22 mouse cellular contexts compared by ENCODE assay signal in the genomic region with DNA sequence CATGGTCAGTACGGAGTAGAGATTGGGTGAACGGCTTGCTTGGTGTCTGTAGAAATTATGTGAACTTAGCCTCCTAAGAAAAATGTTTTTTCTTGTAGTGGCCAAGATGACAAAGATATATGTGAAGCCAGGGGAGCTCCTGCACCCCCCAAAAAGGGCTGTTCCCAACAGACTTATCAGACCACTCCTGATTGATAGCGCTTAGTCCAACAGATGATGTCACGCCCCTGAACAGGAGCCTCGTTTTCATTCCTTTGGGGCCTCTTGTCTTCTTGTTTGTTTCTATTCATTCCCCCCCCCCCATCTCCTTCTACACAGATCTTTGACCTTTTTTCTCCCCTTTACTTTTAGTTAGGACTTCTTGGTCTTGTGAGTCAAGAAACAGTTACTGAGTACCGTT. TPM values are rescaled to one million over a fixed set of nuclear protein-coding genes. Genes with fewer than 3 reads are reported as not detected.
DNase-seq lines count a peak whose midpoint lies in the region; ATAC-seq and TF ChIP-seq lines count a peak whose summit lies in the region.
"Had no signal": no experiment of that assay in that cellular context is flagged by ENCODE, and none has a peak within 500 bp of the region (broad histone marks: within the 10 kb centered on the region; RNA-seq: fewer than 3 reads in every experiment).

No protein-coding gene starts in this region.

- peak; percentile 39 for DNase-seq in heart, adult 11 months
- no peak for DNase-seq in heart, postnatal 10 days
- DNase-seq in liver, embryonic 13.5 days: peak; percentile 44
- no peak for DNase-seq in liver, postnatal 0 days
- DNase-seq in layer of hippocampus, postnatal 25 days (ENCODE audit: extremely low spot score in 1 of 2, low spot score in 1 of 2): no peak
- DNase-seq in right cerebral cortex, postnatal 36 days (ENCODE audit: low spot score in 2 of 2): no peak
- DNase-seq: adrenal gland, postnatal 14 days; B cell, adult 2 months; cerebellum, adult 18-20 months; cerebellum, adult 9-11 months; cerebellum, postnatal 36 days; gastrocnemius, postnatal 36 days; heart, adult 18-20 months; heart, postnatal 14 days had no signal

- peak; percentile 45; the same call in 1 of the 2 replicates for ATAC-seq in liver, embryonic 13.5 days (ENCODE audit: low read depth)
- ATAC-seq in liver, postnatal 0 days: no peak
- no peak for ATAC-seq in inflammation-experienced regulatory T-cells, adult 6 months
- ATAC-seq: CD4-positive, CD25-positive, alpha-beta regulatory T cell, adult 4 months; forebrain, embryonic 14.5 days had no signal

- H3K4me2 ChIP-seq in liver, embryonic 13.5 days: peak overlapping the region; percentile 57
- peak overlapping the region; percentile 11 for H3K4me2 ChIP-seq in liver, postnatal 0 days (ENCODE audit: low read depth, low read length)
- H3K4me2 ChIP-seq: embryonic facial prominence, embryonic 13.5 days; hindbrain, embryonic 15.5 days had no signal

- peak overlapping the region; percentile 74; the same call in 1 of the 2 replicates for H3K9ac ChIP-seq in liver, embryonic 13.5 days
- no peak overlapping the region for H3K9ac ChIP-seq in liver, postnatal 0 days (replicated peaks)
- H3K9ac ChIP-seq: embryonic facial prominence, embryonic 13.5 days; hindbrain, embryonic 15.5 days had no signal

- TF ChIP-seq CTCF in liver, postnatal 0 days (IDR thresholded peaks at IDR 0.05; ENCODE audit: low read depth): no peak

- no peaks in the 10 kb centered on the region for H3K9me3 ChIP-seq in liver, embryonic 13.5 days (replicated peaks)
- H3K9me3 ChIP-seq in liver, postnatal 0 days (ENCODE audit: low read length): no peaks in the 10 kb centered on the region
- H3K9me3 ChIP-seq: embryonic facial prominence, embryonic 13.5 days; forebrain, embryonic 10.5 days; G1E; heart, embryonic 10.5 days; hindbrain, embryonic 15.5 days had no signal

- no peaks in the 10 kb centered on the region for H3K27me3 ChIP-seq in liver, embryonic 13.5 days
- H3K27me3 ChIP-seq in liver, postnatal 0 days (ENCODE audit: insufficient read depth, low read length): no peaks in the 10 kb centered on the region
- H3K27me3 ChIP-seq: embryonic facial prominence, embryonic 13.5 days; hindbrain, embryonic 15.5 days had no signal

- H3K27ac ChIP-seq in liver, embryonic 13.5 days: peak overlapping the region; percentile 96
- H3K27ac ChIP-seq in liver, postnatal 0 days (ENCODE audit: low read depth): no peak overlapping the region
- H3K27ac ChIP-seq: embryonic facial prominence, embryonic 13.5 days; forebrain, embryonic 10.5 days; heart, embryonic 10.5 days; hindbrain, embryonic 15.5 days had no signal

- peaks cover 5% of the 10 kb centered on the region; the same call in 1 of the 2 replicates for H3K36me3 ChIP-seq in liver, embryonic 13.5 days
- H3K36me3 ChIP-seq in liver, postnatal 0 days (replicated peaks; ENCODE audit: insufficient read depth, low read length): no peaks in the 10 kb centered on the region
- H3K36me3 ChIP-seq: embryonic facial prominence, embryonic 13.5 days; forebrain, embryonic 10.5 days; heart, embryonic 10.5 days; hindbrain, embryonic 15.5 days had no signal

- WGBS in liver, embryonic 13.5 days (ENCODE audit: insufficient replicate concordance): 47% methylated on average over 6 of the region's 6 CpGs
- WGBS in liver, postnatal 0 days (ENCODE audit: insufficient replicate concordance): 56% methylated on average over 6 of the region's 6 CpGs

- TF ChIP-seq EP300 in liver, postnatal 0 days (IDR thresholded peaks at IDR 0.05; ENCODE audit: low read depth): no peak

- peaks cover 95% of the 10 kb centered on the region for H3K4me1 ChIP-seq in liver, embryonic 13.5 days (replicated peaks)
- H3K4me1 ChIP-seq in liver, postnatal 0 days (ENCODE audit: insufficient read depth): peaks cover 27% of the 10 kb centered on the region
- H3K4me1 ChIP-seq: forebrain, embryonic 10.5 days had no signal

- H3K4me3 ChIP-seq in liver, embryonic 13.5 days (replicated peaks): 0 out of 2 replicates have a peak overlapping the region, but pooled peaks have one; percentile 16
- no peak overlapping the region for H3K4me3 ChIP-seq in liver, postnatal 0 days (ENCODE audit: low read depth, low read length)
- H3K4me3 ChIP-seq: embryonic facial prominence, embryonic 13.5 days; forebrain, embryonic 10.5 days; heart, embryonic 10.5 days; hindbrain, embryonic 15.5 days had no signal

- intact Hi-C loops in heart, postnatal 10 days (cut with DNase I): no loop called here

RNA-seq across cellular contexts. Expression of a gene that starts 19.4 kb away (rescaled TPM):
- 1 to 10 TPM; 3.6 TPM for total RNA-seq in heart, postnatal 10 days (2021)
- 4.7 and 6.0 TPM in 2 replicates for polyA plus RNA-seq in liver, embryonic 13.5 days (2015; fragmentation: Nextera tagmentation; extraction: Ambion mirVana)
- 2.4 and 2.7 TPM in 2 replicates for polyA plus RNA-seq in liver, postnatal 0 days (2015; fragmentation: Nextera tagmentation; extraction: Ambion mirVana)
- total RNA-seq in layer of hippocampus, postnatal 25 days (2021): 10 to 100 TPM; 47.2 to 49.3 TPM
- under 1 TPM in 2 of 3 experiments, not detected in 1; 0.21 to 0.36 TPM for polyA plus RNA-seq in inflammation-experienced regulatory T-cells, adult 6 months (2017; shearing (Covaris generic))

Comparison
In these comparisons a context has a peak if more than half of its experiments do, and no peak if none do; other contexts are left out.
1. DNase-seq: peak in heart, adult 11 months (single experiment) and liver, embryonic 13.5 days (single experiment); none in heart, postnatal 10 days (0 of 2), liver, postnatal 0 days (single experiment), layer of hippocampus, postnatal 25 days (0 of 2) and right cerebral cortex, postnatal 36 days (0 of 2).